Mouse (Mus musculus): ENCODE measurements around the gene Sept9. TPM values are rescaled to one million over a fixed set of nuclear protein-coding genes. Genes with fewer than 3 reads are reported as not detected.
"Not testable (repeated sequence)": the region's sequence is repeated elsewhere in the genome, so short reads cannot be mapped to it uniquely, and the experiment has no call there.

Sept9 gene
- polyA plus RNA-seq, 1 experiment from 2014 or later, result 34.5 TPM

DNA sequence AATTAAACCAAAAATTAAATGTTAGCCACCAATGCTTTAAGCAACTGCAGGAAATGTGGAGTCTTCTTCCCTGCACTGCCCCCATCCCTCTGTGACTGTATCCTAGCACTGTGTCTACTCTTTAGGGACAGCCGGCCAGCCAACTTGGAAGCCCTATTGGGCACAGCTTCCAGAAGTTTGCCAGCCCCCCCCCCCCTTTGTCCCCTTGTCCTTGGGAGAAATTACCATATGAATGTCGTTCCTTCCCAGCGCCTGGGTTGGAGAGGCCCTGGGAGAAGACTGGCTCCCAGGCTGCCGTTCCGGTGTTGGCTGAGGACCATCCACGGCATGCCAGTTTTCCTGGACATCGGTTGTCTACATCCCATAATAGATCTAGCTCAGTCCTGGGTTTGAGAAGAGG lies 141.8 kb downstream of the Sept9 start:
- H3K27ac ChIP-seq (ENCODE audit: low read depth), result no peak overlapping the region
- no peak for ATAC-seq

DNA sequence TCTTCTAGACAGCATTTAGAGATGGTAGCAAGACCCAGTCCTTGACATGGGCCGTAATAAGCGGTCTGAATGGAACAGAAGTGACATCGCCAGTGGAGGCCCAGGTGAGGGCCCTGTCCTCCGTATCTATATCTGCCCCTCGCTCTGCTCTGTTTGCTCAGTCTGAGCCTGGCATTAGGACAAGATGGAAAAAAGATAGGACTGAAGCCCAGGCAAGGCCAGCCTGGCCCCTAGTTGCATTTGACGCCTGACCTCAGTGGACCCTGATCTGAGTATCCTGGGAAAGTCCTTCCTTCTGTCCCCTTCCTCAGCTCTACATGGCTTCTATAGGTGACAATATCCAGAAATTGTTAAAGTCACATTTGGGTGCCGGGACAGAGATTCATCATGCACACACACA lies 142.6 kb downstream of the Sept9 start:
- no peak for DNase-seq
- WGBS (ENCODE audit: insufficient replicate concordance), result 72% methylated on average over 7 of the region's 7 CpGs
- no peak overlapping the region for H3K4me3 ChIP-seq (ENCODE audit: low read depth, low read length)
- H3K4me2 ChIP-seq (ENCODE audit: low read depth, low read length), result no peak overlapping the region
- no peaks in the 10 kb centered on the region for H3K36me3 ChIP-seq (replicated peaks; ENCODE audit: insufficient read depth, low read length)
- no peak for TF ChIP-seq CTCF (IDR thresholded peaks at IDR 0.05; ENCODE audit: low read depth)
- TF ChIP-seq EP300 (IDR thresholded peaks at IDR 0.05; ENCODE audit: low read depth), result no peak
- H3K4me1 ChIP-seq (ENCODE audit: insufficient read depth), result peaks cover 73% of the 10 kb centered on the region
- no peaks in the 10 kb centered on the region for H3K27me3 ChIP-seq (ENCODE audit: insufficient read depth, low read length)
- no peaks in the 10 kb centered on the region for H3K9me3 ChIP-seq (ENCODE audit: low read length)
- no peak overlapping the region for H3K27ac ChIP-seq (ENCODE audit: low read depth)
- no peak overlapping the region for H3K9ac ChIP-seq (replicated peaks)
- no peak for ATAC-seq

More for the DNA sequence above, 141.8 kb downstream of the Sept9 start:
- Histone ChIP-seq H3K9me3 (ENCODE audit: low read length) (no peaks in the 10 kb centered on the region), H3K4me1 (ENCODE audit: insufficient read depth) (peaks cover 73% of the 10 kb centered on the region), H3K36me3 (replicated peaks; ENCODE audit: insufficient read depth, low read length) (no peaks in the 10 kb centered on the region), H3K9ac (replicated peaks) (no peak overlapping the region), H3K4me3 (ENCODE audit: low read depth, low read length) (no peak overlapping the region), H3K4me2 (ENCODE audit: low read depth, low read length) (no peak overlapping the region), H3K27me3 (ENCODE audit: insufficient read depth, low read length) (no peaks in the 10 kb centered on the region)
- no peak for DNase-seq
- 84% methylated on average over 7 of the region's 7 CpGs for WGBS (ENCODE audit: insufficient replicate concordance)
- TF ChIP-seq EP300 (IDR thresholded peaks at IDR 0.05; ENCODE audit: low read depth) (no peak), CTCF (IDR thresholded peaks at IDR 0.05; ENCODE audit: low read depth) (no peak)

- WGBS (ENCODE audit: insufficient replicate concordance), result 87% methylated on average over 5 of the region's 6 CpGs
- not testable (repeated sequence) for ATAC-seq; H3K27ac ChIP-seq (ENCODE audit: low read depth); H3K36me3 ChIP-seq (replicated peaks; ENCODE audit: insufficient read depth, low read length); H3K4me3 ChIP-seq (ENCODE audit: low read depth, low read length); H3K27me3 ChIP-seq (ENCODE audit: insufficient read depth, low read length); H3K9ac ChIP-seq (replicated peaks); H3K4me2 ChIP-seq (ENCODE audit: low read depth, low read length); H3K9me3 ChIP-seq (ENCODE audit: low read length); DNase-seq
- H3K4me1 ChIP-seq (ENCODE audit: insufficient read depth), result peaks cover 69% of the 10 kb centered on the region
These were observed 143.0 kb downstream of the Sept9 start for GRCm38 (mm10) chr11:117342490-117342889.

DNA sequence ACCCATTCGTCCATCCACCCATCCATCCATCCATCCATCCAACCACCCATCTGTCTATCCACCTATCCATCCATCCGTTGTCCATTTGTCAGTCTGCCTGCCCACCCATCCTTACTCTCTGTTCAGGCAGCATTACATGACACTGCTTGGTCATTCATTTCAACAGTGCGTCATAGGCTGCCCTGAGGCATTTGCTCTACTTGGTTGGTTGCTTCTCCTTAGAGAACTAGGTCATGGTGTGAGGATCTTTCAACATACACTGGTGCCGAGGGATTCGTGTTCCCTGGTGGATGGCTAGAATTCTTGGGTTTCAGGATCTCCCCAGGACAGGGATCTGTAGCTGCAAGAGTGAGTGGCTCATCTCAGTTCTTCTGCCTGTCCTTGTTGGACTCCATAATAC lies 144.3 kb downstream of the Sept9 start:
- Histone ChIP-seq H3K27ac (ENCODE audit: low read depth) (peak overlapping the region; percentile 71), H3K4me3 (ENCODE audit: low read depth, low read length) (no peak overlapping the region), H3K4me1 (ENCODE audit: insufficient read depth) (peaks cover 67% of the 10 kb centered on the region), H3K27me3 (ENCODE audit: insufficient read depth, low read length) (no peaks in the 10 kb centered on the region), H3K9me3 (ENCODE audit: low read length) (no peaks in the 10 kb centered on the region), H3K4me2 (ENCODE audit: low read depth, low read length) (no peak overlapping the region), H3K9ac (replicated peaks) (no peak overlapping the region), H3K36me3 (replicated peaks; ENCODE audit: insufficient read depth, low read length) (no peaks in the 10 kb centered on the region)
- DNase-seq, result no peak
- TF ChIP-seq EP300 (IDR thresholded peaks at IDR 0.05; ENCODE audit: low read depth), result no peak
- no peak for TF ChIP-seq CTCF (IDR thresholded peaks at IDR 0.05; ENCODE audit: low read depth)
- WGBS (ENCODE audit: insufficient replicate concordance), result 60% methylated on average over 5 of the region's 5 CpGs
- no peak for ATAC-seq

DNA sequence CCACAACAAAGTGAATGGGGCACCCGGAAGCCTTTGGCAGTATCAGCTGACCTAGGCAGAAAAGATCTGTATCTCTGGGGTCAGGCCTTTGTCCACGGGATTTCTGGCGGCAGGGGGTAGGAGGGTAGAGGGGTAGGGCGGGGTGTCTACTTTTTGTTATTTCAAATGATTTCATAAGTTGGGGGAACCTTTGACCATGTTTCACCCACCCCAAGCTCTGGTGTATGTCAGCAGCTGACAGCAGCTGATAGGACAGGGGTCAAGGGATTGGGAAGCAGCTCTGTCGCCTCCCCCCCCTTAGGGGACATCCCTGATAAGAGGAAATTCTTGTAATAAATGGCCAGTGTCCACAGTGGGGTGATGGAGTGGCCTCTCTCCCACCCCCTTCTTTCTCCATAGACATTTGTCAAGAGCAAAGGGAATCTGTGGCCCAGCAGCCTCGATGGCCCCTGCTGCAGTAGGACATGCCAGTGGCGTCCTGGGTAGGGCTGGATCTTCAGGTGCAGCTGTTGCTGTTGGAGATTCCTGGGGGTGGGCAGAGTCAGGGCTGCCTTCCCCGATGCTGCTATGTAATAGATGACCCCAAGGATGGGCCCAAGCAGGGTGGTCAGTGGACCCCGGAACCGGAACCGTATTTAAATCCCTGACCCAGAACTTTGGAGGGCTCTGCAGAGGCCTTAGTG lies 145.0 kb downstream of the Sept9 start:
- Histone ChIP-seq H3K27me3 (ENCODE audit: insufficient read depth, low read length) (no peaks in the 10 kb centered on the region), H3K27ac (ENCODE audit: low read depth) (peak overlapping the region; percentile 71), H3K9ac (replicated peaks) (no peak overlapping the region), H3K4me1 (ENCODE audit: insufficient read depth) (peaks cover 65% of the 10 kb centered on the region), H3K4me2 (ENCODE audit: low read depth, low read length) (no peak overlapping the region; the same call in 1 of the 2 replicates), H3K4me3 (ENCODE audit: low read depth, low read length) (no peak overlapping the region), H3K36me3 (replicated peaks; ENCODE audit: insufficient read depth, low read length) (no peaks in the 10 kb centered on the region), H3K9me3 (ENCODE audit: low read length) (no peaks in the 10 kb centered on the region)
- TF ChIP-seq EP300 (IDR thresholded peaks at IDR 0.05; ENCODE audit: low read depth) (peak; percentile 26; the same call in 1 of the 2 replicates), CTCF (IDR thresholded peaks at IDR 0.05; ENCODE audit: low read depth) (no peak)
- WGBS (ENCODE audit: insufficient replicate concordance), result 36% methylated on average over 11 of the region's 11 CpGs
- DNase-seq (no peak), ATAC-seq (peak; percentile 51)

- no peaks in the 10 kb centered on the region for H3K27me3 ChIP-seq (ENCODE audit: insufficient read depth, low read length)
- H3K27ac ChIP-seq (ENCODE audit: low read depth), result peak overlapping the region; percentile 71
- 47% methylated on average over 12 of the region's 12 CpGs for WGBS (ENCODE audit: insufficient replicate concordance)
- ATAC-seq (no peak), DNase-seq (no peak)
- no peak overlapping the region for H3K4me3 ChIP-seq (ENCODE audit: low read depth, low read length)
- H3K4me2 ChIP-seq (ENCODE audit: low read depth, low read length), result 0 out of 2 replicates have a peak overlapping the region, but pooled peaks have one; percentile 13
- H3K4me1 ChIP-seq (ENCODE audit: insufficient read depth), result peaks cover 69% of the 10 kb centered on the region
- H3K9me3 ChIP-seq (ENCODE audit: low read length), result no peaks in the 10 kb centered on the region
- H3K9ac ChIP-seq (replicated peaks), result no peak overlapping the region
- H3K36me3 ChIP-seq (replicated peaks; ENCODE audit: insufficient read depth, low read length), result no peaks in the 10 kb centered on the region
- TF ChIP-seq CTCF (IDR thresholded peaks at IDR 0.05; ENCODE audit: low read depth) (no peak), EP300 (IDR thresholded peaks at IDR 0.05; ENCODE audit: low read depth) (no peak)
These were observed 145.7 kb downstream of the Sept9 start for GRCm38 (mm10) chr11:117345022-117345765.
